Mouse (Mus musculus) midbrain, embryonic 13.5 days (tissue): ENCODE measurements around the gene M1ap. TPM values are rescaled to one million over a fixed set of nuclear protein-coding genes. Genes with fewer than 3 reads are reported as not detected.
A peak's percentile ranks its signal among the peaks of the same experiment; 100 is the strongest.

ENCODE experiments used
- ATAC-seq: fragments of 200-750 bp; cut with Nextera tagmentation; 2 replicates; pipeline ENCODE4 v1.8.0; 2017; ENCODE audit warnings: mild to moderate bottlenecking, moderate TSS enrichment, moderate library complexity
- H3K27ac ChIP-seq: fragments of 300-500 bp; sonication (generic); 2 replicates; pipeline ENCODE4 v1.5.1; 2015; ENCODE audit warnings: inconsistent platforms, mild to moderate bottlenecking, moderate library complexity
- H3K27me3 ChIP-seq: fragments of 300-500 bp; sonication (generic); 2 replicates; pipeline ENCODE4 v1.6.1; 2015; ENCODE audit warnings: mild to moderate bottlenecking, inconsistent platforms
- H3K36me3 ChIP-seq: fragments of 300-500 bp; sonication (generic); 2 replicates; pipeline ENCODE4 v1.6.1; 2015; ENCODE audit warnings: mild to moderate bottlenecking, inconsistent platforms
- H3K4me1 ChIP-seq: fragments of 300-500 bp; sonication (generic); replicated peaks from 2 replicates; pipeline ENCODE4 v1.6.1; 2015; ENCODE audit warnings: inconsistent platforms
- H3K4me2 ChIP-seq: fragments of 300-500 bp; sonication (generic); replicated peaks from 2 replicates; pipeline ENCODE4 v1.6.1; 2015; ENCODE audit warnings: moderate library complexity, mild to moderate bottlenecking, inconsistent platforms
- H3K4me3 ChIP-seq: fragments of 300-500 bp; sonication (generic); replicated peaks from 2 replicates; pipeline ENCODE4 v1.5.1; 2015; ENCODE audit warnings: mild to moderate bottlenecking, inconsistent platforms
- H3K9ac ChIP-seq: fragments of 300-500 bp; sonication (generic); replicated peaks from 2 replicates; pipeline ENCODE4 v1.6.1; 2015; ENCODE audit warnings: mild to moderate bottlenecking, inconsistent platforms
- H3K9me3 ChIP-seq: fragments of 300-500 bp; sonication (generic); 2 replicates; pipeline ENCODE4 v1.6.1; 2016; ENCODE audit warnings: mild to moderate bottlenecking, inconsistent platforms
- WGBS: fragments of 180-500 bp; shearing (Covaris S2); methylation state at CpG from one replicate; pipeline ENCODE4 v1.1.7; 2015; 5-methylcytosine and 5-hydroxymethylcytosine counted together
- polyA plus RNA-seq: library from polyadenylated mRNA; unstranded; fragments of >200 nt; fragmentation: Nextera tagmentation; extraction: Ambion mirVana; gene quantifications from 2 replicates; pipeline ENCODE4 v1.2.1, GENCODE M21; 2015

The M1ap gene
- polyA plus RNA-seq, 1 experiment from 2014 or later, result not detected

DNA sequence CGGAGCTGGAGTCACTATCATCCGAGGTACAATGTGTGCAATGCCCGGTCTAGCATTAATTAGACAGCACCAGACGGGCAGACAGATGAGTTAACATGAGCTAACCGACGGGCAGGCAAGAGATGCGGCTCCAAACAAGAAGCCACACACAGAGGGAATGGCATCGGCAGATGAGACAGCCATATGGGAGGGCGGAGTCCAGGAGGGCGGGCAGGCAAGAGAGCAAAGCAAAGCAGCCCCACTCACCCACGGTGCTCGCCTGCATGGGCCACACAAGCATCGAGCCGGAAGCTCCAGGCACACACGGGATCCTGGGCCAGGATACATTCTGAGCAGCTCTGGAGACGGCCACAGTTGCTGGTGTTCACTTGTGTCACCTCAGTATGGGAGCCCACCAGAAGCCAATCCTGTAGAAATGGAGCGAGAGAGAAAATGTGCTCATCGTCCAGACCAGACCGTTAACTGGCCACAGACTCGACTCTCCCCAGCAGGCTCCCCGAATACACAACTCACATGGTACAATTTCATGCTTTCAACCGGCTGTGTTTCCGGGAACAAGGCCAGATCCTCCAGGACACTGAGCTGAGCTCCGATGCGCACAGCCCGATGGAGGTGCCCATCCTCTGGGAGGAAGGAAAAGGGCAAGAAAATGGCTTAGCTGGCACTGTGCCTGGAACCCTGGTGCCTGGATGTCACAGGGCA is 29.5 kb upstream of the M1ap start:
- Histone ChIP-seq H3K27ac (no peak overlapping the region), H3K9me3 (no peaks in the 10 kb centered on the region), H3K36me3 (peaks cover 47% of the 10 kb centered on the region), H3K4me3 (no peak overlapping the region), H3K27me3 (peaks cover 4% of the 10 kb centered on the region; the same call in 1 of the 2 replicates), H3K4me1 (no peaks in the 10 kb centered on the region), H3K4me2 (no peak overlapping the region), H3K9ac (no peak overlapping the region)
- WGBS, result 80% methylated on average over 26 of the region's 26 CpGs
- ATAC-seq, result peak; percentile 46

DNA sequence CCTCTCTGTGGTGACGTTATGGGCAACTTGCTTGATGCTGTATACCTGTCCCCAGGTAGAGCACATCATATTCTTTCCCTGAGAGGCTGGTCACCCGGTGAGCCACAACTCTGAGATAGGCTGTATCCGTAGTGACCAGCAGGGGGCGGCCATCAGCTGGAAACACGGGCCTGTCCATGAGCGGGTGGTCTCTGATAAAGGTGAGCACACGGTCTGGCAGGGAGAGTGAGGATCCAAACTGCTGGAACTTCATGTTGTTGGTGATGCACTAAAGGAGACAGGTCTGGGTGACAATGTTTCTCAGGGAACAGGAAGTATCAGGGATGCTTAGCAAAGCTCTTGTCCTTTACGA is 28.9 kb upstream of the M1ap start:
- no peak overlapping the region for H3K27ac ChIP-seq
- ATAC-seq, result peak; percentile 64
- 14% methylated on average over 8 of the region's 8 CpGs for WGBS

DNA sequence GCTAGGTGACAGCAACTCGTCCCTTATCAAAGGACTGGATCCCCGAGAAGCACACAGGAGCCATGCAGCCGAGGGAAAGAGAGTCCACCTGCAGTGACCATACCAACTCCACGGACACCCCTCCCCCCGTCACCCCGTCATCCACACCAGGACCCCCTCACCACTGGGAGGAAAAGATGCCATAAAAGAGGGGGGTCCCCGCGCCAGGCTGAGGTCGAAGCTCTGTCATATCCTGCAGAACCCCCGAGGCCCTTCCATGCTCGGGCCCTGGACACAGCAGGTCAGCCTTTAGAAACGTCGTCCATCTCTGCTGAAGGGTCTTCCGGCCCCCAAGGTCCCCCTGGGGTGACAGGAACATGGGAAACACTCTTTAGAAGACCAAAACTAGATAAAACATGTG is 28.3 kb upstream of the M1ap start:
- Histone ChIP-seq H3K9ac (no peak overlapping the region), H3K4me1 (no peaks in the 10 kb centered on the region), H3K27me3 (peaks cover 4% of the 10 kb centered on the region; the same call in 1 of the 2 replicates), H3K4me3 (no peak overlapping the region), H3K27ac (no peak overlapping the region), H3K9me3 (no peaks in the 10 kb centered on the region), H3K4me2 (no peak overlapping the region), H3K36me3 (peaks cover 45% of the 10 kb centered on the region)
- no peak for ATAC-seq
- WGBS, result 84% methylated on average over 14 of the region's 14 CpGs

More for the DNA sequence above, 28.9 kb upstream of the M1ap start:
- no peak overlapping the region for H3K4me2 ChIP-seq
- peaks cover 4% of the 10 kb centered on the region; the same call in 1 of the 2 replicates for H3K27me3 ChIP-seq
- no peak overlapping the region for H3K9ac ChIP-seq
- H3K36me3 ChIP-seq, result peaks cover 52% of the 10 kb centered on the region
- no peaks in the 10 kb centered on the region for H3K4me1 ChIP-seq
- H3K4me3 ChIP-seq, result no peak overlapping the region
- H3K9me3 ChIP-seq, result no peaks in the 10 kb centered on the region

DNA sequence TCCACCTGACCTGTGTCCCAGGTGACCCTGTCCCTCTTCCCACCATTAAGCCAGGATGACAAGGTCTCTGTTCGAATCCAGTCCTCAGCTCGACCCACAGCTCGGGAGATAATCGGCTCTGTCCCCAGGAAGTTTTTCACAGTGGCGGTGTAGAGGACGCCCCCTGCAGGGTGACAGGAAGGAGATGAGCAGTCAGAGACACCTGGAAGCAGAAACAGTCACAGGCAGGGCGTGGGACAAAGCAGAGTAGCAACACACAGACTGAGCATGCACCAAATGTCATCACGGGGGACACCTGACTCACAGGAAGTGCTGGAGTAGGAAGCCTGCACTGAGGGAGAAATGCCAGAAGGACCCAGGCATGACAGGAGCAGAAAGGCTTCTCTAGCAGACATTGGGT is 27.2 kb upstream of the M1ap start:
- no peak for ATAC-seq
- no peak overlapping the region for H3K4me3 ChIP-seq
- H3K36me3 ChIP-seq, result peaks cover 47% of the 10 kb centered on the region
- no peaks in the 10 kb centered on the region for H3K9me3 ChIP-seq
- no peaks in the 10 kb centered on the region for H3K4me1 ChIP-seq
- no peak overlapping the region for H3K9ac ChIP-seq
- H3K4me2 ChIP-seq, result no peak overlapping the region
- H3K27ac ChIP-seq, result no peak overlapping the region
- WGBS, result 65% methylated on average over 8 of the region's 8 CpGs
- peaks cover 4% of the 10 kb centered on the region; the same call in 1 of the 2 replicates for H3K27me3 ChIP-seq

DNA sequence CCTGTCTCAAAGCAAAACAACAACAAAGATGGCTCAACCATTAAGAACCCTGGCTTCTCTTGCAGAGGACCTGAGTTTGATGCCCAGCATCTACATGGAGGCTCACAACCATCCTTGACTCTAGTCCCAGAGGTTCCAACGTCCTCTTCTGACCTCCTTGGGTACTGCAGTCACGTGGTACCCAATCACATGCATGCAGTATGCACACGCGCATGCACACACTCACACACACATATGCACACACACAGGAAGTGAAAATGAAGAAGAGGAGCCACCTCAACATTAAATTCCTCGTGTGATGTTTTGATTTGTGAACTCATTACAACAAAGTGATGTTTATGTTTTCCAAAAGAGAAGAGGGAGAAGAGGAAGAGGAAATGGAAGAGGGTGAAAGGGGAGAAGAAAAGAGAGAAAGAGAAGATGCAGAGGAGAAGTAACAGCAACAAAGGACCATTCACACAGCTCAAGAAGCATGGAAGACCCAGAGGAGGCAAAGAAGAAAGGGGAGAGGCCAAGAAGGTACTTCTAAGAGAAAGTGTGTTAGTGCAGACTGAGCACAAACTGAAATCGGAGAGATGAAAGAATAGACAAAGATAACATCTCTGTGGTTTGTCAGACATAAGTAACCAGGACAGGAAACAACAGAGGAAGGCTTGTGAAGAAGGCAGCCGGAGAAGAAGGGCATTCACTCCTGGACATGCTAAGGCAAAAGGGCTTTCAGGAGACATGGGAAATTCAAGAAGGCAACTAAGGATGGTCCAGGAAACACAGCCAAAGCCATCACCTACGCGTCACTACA is 25.1 kb upstream of the M1ap start:
- Histone ChIP-seq H3K9ac (no peak overlapping the region), H3K9me3 (no peaks in the 10 kb centered on the region), H3K27me3 (peaks cover 4% of the 10 kb centered on the region; the same call in 1 of the 2 replicates), H3K4me1 (no peaks in the 10 kb centered on the region), H3K4me2 (no peak overlapping the region), H3K4me3 (no peak overlapping the region), H3K36me3 (peaks cover 53% of the 10 kb centered on the region), H3K27ac (no peak overlapping the region)
- no peak for ATAC-seq
- WGBS, result 83% methylated on average over 9 of the region's 9 CpGs

DNA sequence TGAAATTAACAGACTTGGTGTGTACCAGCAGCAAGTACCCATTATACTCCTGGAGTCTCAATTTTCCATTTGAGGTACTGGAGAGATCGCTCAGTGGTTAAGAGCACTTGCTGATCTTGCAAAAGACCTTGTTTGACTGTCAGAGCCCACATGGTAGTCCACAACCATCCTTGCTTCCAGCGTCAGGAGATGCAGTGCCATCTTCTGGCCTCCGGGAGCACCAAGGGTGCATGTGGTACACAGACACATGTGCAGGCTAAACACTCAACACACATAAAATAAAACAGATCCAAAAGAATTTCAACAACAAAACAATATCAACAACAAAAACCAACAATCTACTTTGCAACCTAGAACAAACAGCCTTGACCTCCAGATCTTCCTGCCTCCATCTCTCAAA is 21.7 kb upstream of the M1ap start:
- Histone ChIP-seq H3K9me3 (no peaks in the 10 kb centered on the region), H3K4me2 (no peak overlapping the region), H3K27me3 (no peaks in the 10 kb centered on the region), H3K9ac (no peak overlapping the region), H3K27ac (no peak overlapping the region), H3K4me3 (no peak overlapping the region), H3K4me1 (no peaks in the 10 kb centered on the region), H3K36me3 (peaks cover 28% of the 10 kb centered on the region)
- 55% methylated on average over 3 of the region's 3 CpGs for WGBS
- no peak for ATAC-seq

DNA sequence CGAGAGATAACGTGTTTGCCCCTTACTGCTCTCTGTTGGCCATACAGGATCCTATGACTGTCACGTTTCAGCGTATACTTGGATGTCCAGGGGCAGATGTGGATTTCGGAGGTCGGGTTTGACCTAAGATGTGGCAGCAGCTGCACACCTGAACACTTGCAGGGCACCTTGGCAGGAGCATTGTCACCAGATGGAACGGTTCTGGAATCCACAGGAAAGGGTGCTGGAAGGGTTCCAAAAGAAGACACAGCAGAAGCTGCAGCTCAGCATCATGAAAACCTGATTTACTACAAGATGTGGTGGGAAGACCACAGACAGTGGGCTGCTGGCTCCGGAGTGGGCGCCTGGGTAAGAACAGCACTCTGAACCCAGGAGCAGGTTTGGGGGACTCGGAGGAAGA is 20.6 kb upstream of the M1ap start:
- no peak for ATAC-seq
- Histone ChIP-seq H3K27me3 (no peaks in the 10 kb centered on the region), H3K9ac (no peak overlapping the region), H3K4me1 (no peaks in the 10 kb centered on the region), H3K4me2 (no peak overlapping the region), H3K4me3 (no peak overlapping the region), H3K27ac (no peak overlapping the region), H3K36me3 (peaks cover 35% of the 10 kb centered on the region), H3K9me3 (no peaks in the 10 kb centered on the region)
- 87% methylated on average over 10 of the region's 10 CpGs for WGBS

DNA sequence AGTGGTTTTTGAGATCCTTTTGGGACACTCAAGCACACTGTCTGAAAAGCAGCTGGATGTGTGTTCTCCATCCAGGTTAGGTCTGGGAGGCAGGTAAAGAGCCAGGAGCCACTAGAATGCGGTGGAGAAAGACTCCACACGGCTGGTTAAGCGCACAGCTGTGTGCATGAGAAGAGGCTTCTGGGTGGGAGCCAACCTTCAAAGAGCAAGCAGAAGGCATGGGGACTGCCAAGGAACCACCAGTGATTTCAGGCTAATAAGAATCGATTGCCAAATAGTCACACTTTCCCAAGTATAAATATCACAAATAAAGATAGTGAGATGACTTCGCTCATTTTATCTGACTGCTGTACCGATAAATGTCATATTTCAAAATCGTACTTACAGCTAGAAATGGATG is 20.2 kb upstream of the M1ap start:
- H3K36me3 ChIP-seq, result peaks cover 40% of the 10 kb centered on the region
- no peak overlapping the region for H3K27ac ChIP-seq
- H3K4me2 ChIP-seq, result no peak overlapping the region
- no peak overlapping the region for H3K9ac ChIP-seq
- H3K9me3 ChIP-seq, result no peaks in the 10 kb centered on the region
- ATAC-seq, result no peak
- no peaks in the 10 kb centered on the region for H3K27me3 ChIP-seq
- WGBS, result 88% methylated on average over 7 of the region's 7 CpGs
- H3K4me3 ChIP-seq, result no peak overlapping the region
- H3K4me1 ChIP-seq, result no peaks in the 10 kb centered on the region

DNA sequence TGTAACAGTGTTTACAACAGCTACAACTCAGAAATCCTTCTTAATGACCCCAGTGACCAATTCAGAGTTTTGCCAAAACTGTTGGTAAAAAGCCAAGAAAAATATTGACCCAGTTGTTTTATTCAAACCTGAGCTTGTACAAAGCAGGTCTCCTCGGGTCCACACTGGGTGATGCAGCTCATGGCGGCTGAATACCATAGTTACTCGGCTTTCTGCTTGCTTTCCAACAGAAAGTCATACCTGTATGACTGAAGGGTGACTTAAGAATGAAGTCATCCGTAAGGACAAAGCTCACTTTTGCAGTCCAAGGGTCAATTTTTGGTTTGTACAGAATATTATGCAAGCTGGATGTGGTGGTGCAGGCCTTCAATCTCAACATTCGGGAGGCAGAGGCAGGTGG is 19.1 kb upstream of the M1ap start:
- Histone ChIP-seq H3K4me1 (no peaks in the 10 kb centered on the region), H3K27ac (no peak overlapping the region), H3K4me2 (no peak overlapping the region), H3K9me3 (no peaks in the 10 kb centered on the region), H3K4me3 (no peak overlapping the region), H3K27me3 (no peaks in the 10 kb centered on the region), H3K36me3 (peaks cover 43% of the 10 kb centered on the region), H3K9ac (no peak overlapping the region)
- WGBS, result 81% methylated on average over 5 of the region's 5 CpGs
- ATAC-seq, result no peak

DNA sequence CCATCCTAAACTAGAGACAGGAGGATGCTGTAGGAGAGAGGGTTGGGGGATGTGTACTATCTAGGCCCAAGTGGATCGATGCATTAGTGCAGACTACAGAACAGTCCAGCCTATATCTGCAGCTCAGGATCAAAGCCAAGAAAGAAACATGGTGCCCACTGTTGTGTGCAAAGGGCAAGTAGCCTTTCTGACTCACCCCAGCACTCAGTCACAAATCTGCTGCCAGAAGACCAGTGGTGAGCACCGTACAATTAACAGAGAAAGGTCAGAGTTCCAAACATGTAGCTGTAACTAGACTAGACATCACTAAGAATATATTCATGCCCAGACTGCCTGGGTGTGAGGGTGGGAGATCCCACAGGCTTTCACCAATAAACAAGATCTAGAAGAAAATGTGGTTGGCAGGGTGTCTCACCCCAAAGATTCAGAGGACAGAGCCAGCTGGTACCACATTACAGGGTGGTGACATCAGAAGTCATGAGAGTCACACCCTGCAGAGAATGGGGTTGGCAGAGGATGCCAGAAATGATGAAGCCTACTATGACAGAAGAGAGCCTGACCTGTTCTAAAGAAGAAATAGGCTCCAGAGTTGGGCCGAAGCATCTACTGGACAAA is 12.0 kb upstream of the M1ap start:
- WGBS, result 87% methylated on average over 3 of the region's 3 CpGs
- Histone ChIP-seq H3K4me2 (no peak overlapping the region), H3K9ac (no peak overlapping the region), H3K27ac (no peak overlapping the region), H3K4me3 (no peak overlapping the region), H3K4me1 (peaks cover 7% of the 10 kb centered on the region; the same call in 1 of the 2 replicates), H3K9me3 (no peaks in the 10 kb centered on the region), H3K36me3 (peaks cover 38% of the 10 kb centered on the region), H3K27me3 (no peaks in the 10 kb centered on the region)
- ATAC-seq, result no peak

DNA sequence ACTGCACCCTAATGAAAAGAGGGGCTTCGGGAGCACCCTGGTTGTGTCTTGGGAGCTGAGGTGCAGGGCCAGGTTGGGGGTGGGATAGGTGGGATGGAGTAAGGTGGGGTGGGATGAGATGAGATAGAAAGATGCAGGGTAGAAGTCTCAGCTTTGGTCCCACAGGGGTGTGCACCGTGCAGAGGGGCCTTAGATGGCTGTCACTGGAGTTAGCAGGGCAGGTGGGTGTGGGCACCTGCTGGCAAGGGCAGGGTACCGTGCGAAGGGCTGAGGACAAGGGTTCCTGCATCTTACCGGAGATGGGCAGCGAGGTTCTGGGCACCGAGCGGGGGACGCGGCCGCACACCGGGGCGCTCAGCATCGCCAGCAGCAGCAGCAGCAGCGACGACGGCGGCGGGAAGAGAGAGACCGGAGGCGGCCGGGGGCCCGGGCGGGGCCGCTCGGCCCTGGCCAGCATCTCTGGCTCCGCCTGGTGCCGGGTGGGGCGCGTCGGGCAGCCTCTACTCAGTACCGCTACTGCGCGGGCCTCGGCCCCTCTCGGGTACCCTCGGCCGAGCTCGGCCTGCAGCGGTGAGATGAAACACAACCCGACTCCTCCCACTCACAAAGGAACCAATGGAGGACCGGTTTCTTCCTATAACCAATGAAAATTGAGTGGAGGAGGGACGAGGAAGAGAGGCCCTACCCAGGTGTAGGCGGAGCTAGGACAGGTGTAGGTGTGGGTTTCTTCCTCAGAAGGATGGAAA is 7.4 kb upstream of the M1ap start, which contains the start of gene Sema4f:
Sema4f (minus strand) TSS at position 603 of the 746 bp plus-strand sequence.
- 2% methylated on average over 43 of the region's 44 CpGs for WGBS
- peak; percentile 100 for ATAC-seq

More for the DNA sequence above, 7.4 kb upstream of the M1ap start, which contains the start of gene Sema4f:
- Histone ChIP-seq H3K27me3 (peaks cover 8% of the 10 kb centered on the region; the same call in 1 of the 2 replicates), H3K9ac (peak within 1 kb of the TSS; percentile 75), H3K4me2 (peak within 1 kb of the TSS; percentile 62), H3K27ac (no peak within 1 kb of the TSS), H3K9me3 (no peaks in the 10 kb centered on the region), H3K36me3 (peaks cover 13% of the 10 kb centered on the region), H3K4me1 (peaks cover 7% of the 10 kb centered on the region; the same call in 1 of the 2 replicates), H3K4me3 (peak within 1 kb of the TSS; percentile 54)
